Mouse (Mus musculus) MEL (cell line): ENCODE results near the gene Aebp1. TPM values are rescaled to one million over a fixed set of nuclear protein-coding genes. Genes with fewer than 3 reads are reported as not detected.

ENCODE experiments used
- DNase-seq: peaks from one replicate; pipeline ENCODE4 v3.0.0; 2011; ENCODE audit warnings: low read depth, low spot score
- H3K27ac ChIP-seq: 2 replicates; pipeline ENCODE4 v1.5.1; 2012; ENCODE audit warnings: low read depth, mild to moderate bottlenecking, control low read depth, low read length, moderate library complexity; ENCODE audit not compliant: control insufficient read depth
- H3K27me3 ChIP-seq, 2 experiments: fragments of 150-350 bp in 1 of 2; sonication (generic) in 1 of 2; 2 replicates each; pipeline ENCODE4 v1.6.1; 2012; ENCODE audit warnings: low read length in 2 of 2, mild to moderate bottlenecking in 2 of 2, improper control_type of control experiment in 1 of 2, moderate library complexity in 1 of 2; ENCODE audit not compliant: insufficient read depth in 2 of 2, control insufficient read depth in 1 of 2
- H3K36me3 ChIP-seq, 2 experiments: 2 replicates each; pipeline ENCODE4 v1.6.1; 2012 to 2014; ENCODE audit warnings: low read length in 2 of 2, improper control_type of control experiment in 1 of 2, inconsistent platforms in 1 of 2, mild to moderate bottlenecking in 1 of 2; ENCODE audit not compliant: insufficient read depth in 2 of 2, control insufficient read depth in 1 of 2
- H3K4me1 ChIP-seq, 2 experiments: fragments of 150-350 bp in 1 of 2; sonication (generic) in 1 of 2; 2 replicates each; pipeline ENCODE4 v1.6.1; 2012; ENCODE audit warnings: low read length in 2 of 2, improper control_type of control experiment in 1 of 2, mild to moderate bottlenecking in 1 of 2; ENCODE audit not compliant: insufficient read depth in 2 of 2, control insufficient read depth in 1 of 2
- H3K4me3 ChIP-seq, 2 experiments: fragments of 150-350 bp in 1 of 2; sonication (generic) in 1 of 2; 2 replicates each; pipeline ENCODE4 v1.5.1; 2012; ENCODE audit warnings: low read depth in 2 of 2, low read length in 2 of 2, mild to moderate bottlenecking in 2 of 2, moderate library complexity in 2 of 2, control low read depth in 1 of 2, improper control_type of control experiment in 1 of 2; ENCODE audit not compliant: control insufficient read depth in 1 of 2, insufficient read depth in 1 of 2
- H3K79me2 ChIP-seq: 2 replicates; pipeline ENCODE4 v1.6.1; 2012; ENCODE audit warnings: mild to moderate bottlenecking, low read length, moderate library complexity; ENCODE audit not compliant: control insufficient read depth, poor library complexity, insufficient read depth
- H3K9ac ChIP-seq: 2 replicates; pipeline ENCODE4 v1.6.1; 2012; ENCODE audit warnings: low read depth, mild to moderate bottlenecking, control low read depth, low read length, moderate library complexity; ENCODE audit not compliant: control insufficient read depth, poor library complexity, severe bottlenecking
- H3K9me3 ChIP-seq: fragments of 150-350 bp; sonication (generic); replicated peaks from 2 replicates; pipeline ENCODE4 v1.6.1; 2012; ENCODE audit warnings: mild to moderate bottlenecking, low read length, improper control_type of control experiment, moderate library complexity; ENCODE audit not compliant: insufficient read depth
- BHLHE40 ChIP-seq: IDR thresholded peaks from 2 replicates; pipeline ENCODE4 v1.6.1; 2012; ENCODE audit warnings: low read depth, mild to moderate bottlenecking, inconsistent platforms, low read length, improper control_type of control experiment, borderline replicate concordance
- CHD2 ChIP-seq: IDR thresholded peaks from 2 replicates; pipeline ENCODE4 v1.6.1; 2011; ENCODE audit warnings: low read length, improper control_type of control experiment
- CTCF ChIP-seq, 3 experiments: IDR thresholded peaks in 2 of 3; conservative IDR thresholded peaks in 1 of 3; 2 replicates each; pipeline ENCODE4 v1.5.1; 2011 to 2012; ENCODE audit warnings: low read length in 3 of 3, low read depth in 2 of 3, mild to moderate bottlenecking in 2 of 3, improper control_type of control experiment in 1 of 3, inconsistent platforms in 1 of 3, mixed read lengths in 1 of 3, moderate library complexity in 1 of 3; ENCODE audit not compliant: control insufficient read depth in 1 of 3, insufficient read depth in 1 of 3, poor library complexity in 1 of 3, severe bottlenecking in 1 of 3
- E2F4 ChIP-seq: IDR thresholded peaks from 2 replicates; pipeline ENCODE4 v1.6.1; 2011; ENCODE audit warnings: low read depth, low read length, improper control_type of control experiment, borderline replicate concordance
- ELF1 ChIP-seq: IDR thresholded peaks from 2 replicates; pipeline ENCODE4 v1.6.1; 2014; ENCODE audit warnings: low read depth, mild to moderate bottlenecking, inconsistent platforms, low read length, improper control_type of control experiment, moderate library complexity
- EP300 ChIP-seq, 2 experiments: IDR thresholded peaks; 2 replicates each; pipeline ENCODE4 v1.6.1; 2011; ENCODE audit warnings: improper control_type of control experiment in 2 of 2, low read length in 2 of 2, low read depth in 1 of 2, mild to moderate bottlenecking in 1 of 2
- GATA1 ChIP-seq: IDR thresholded peaks from 2 replicates; pipeline ENCODE4 v1.6.1; 2011; ENCODE audit warnings: low read depth, low read length, improper control_type of control experiment
- HCFC1 ChIP-seq: IDR thresholded peaks from 2 replicates; pipeline ENCODE4 v1.6.1; 2012; ENCODE audit warnings: low read depth, mild to moderate bottlenecking, inconsistent platforms, low read length, improper control_type of control experiment, moderate library complexity
- JUND ChIP-seq: IDR thresholded peaks from 2 replicates; pipeline ENCODE4 v1.6.1; 2011; ENCODE audit warnings: low read depth, mild to moderate bottlenecking, improper control_type of control experiment, low read length
- MAFK ChIP-seq: IDR thresholded peaks from 2 replicates; pipeline ENCODE4 v1.6.1; 2011; ENCODE audit warnings: low read depth, mild to moderate bottlenecking, low read length, improper control_type of control experiment, borderline replicate concordance
- MAX ChIP-seq: IDR thresholded peaks from 2 replicates; pipeline ENCODE4 v1.6.1; 2011; ENCODE audit warnings: low read length, improper control_type of control experiment
- MEF2A ChIP-seq: IDR thresholded peaks from 2 replicates; pipeline ENCODE4 v1.6.1; 2014; ENCODE audit warnings: low read depth, mild to moderate bottlenecking, inconsistent platforms, low read length, improper control_type of control experiment; ENCODE audit not compliant: poor library complexity, insufficient replicate concordance, severe bottlenecking; ENCODE audit errors: extremely low read depth
- MYB ChIP-seq: IDR thresholded peaks from 2 replicates; pipeline ENCODE4 v1.6.1; 2011; ENCODE audit warnings: mild to moderate bottlenecking, low read depth, low read length, improper control_type of control experiment
- POLR2A ChIP-seq, 2 experiments: IDR thresholded peaks; 2 replicates each; pipeline ENCODE4 v1.6.1; 2011 to 2012; ENCODE audit warnings: low read length in 2 of 2, mild to moderate bottlenecking in 2 of 2, control low read depth in 1 of 2, improper control_type of control experiment in 1 of 2, low read depth in 1 of 2, moderate library complexity in 1 of 2; ENCODE audit not compliant: control insufficient read depth in 1 of 2, insufficient read depth in 1 of 2, poor library complexity in 1 of 2
- POLR2AphosphoS2 ChIP-seq: IDR thresholded peaks from 2 replicates; pipeline ENCODE4 v1.6.1; 2011; ENCODE audit warnings: low read length, improper control_type of control experiment
- POLR2AphosphoS5 ChIP-seq: IDR thresholded peaks from 2 replicates; pipeline ENCODE4 v1.6.1; 2012; ENCODE audit warnings: low read depth, borderline replicate concordance, mild to moderate bottlenecking, inconsistent platforms, low read length, moderate library complexity, mixed read lengths
- RAD21 ChIP-seq: IDR thresholded peaks from 2 replicates; pipeline ENCODE4 v1.6.1; 2011; ENCODE audit warnings: mild to moderate bottlenecking, low read depth, low read length, improper control_type of control experiment
- SIN3A ChIP-seq: IDR thresholded peaks from 2 replicates; pipeline ENCODE4 v1.6.1; 2012; ENCODE audit warnings: low read length, improper control_type of control experiment, inconsistent platforms
- SMC3 ChIP-seq: IDR thresholded peaks from 2 replicates; pipeline ENCODE4 v1.6.1; 2011; ENCODE audit warnings: low read depth, low read length, improper control_type of control experiment
- TBP ChIP-seq: IDR thresholded peaks from 2 replicates; pipeline ENCODE4 v1.8.0; 2011; ENCODE audit warnings: low read depth, low read length, improper control_type of control experiment
- TCF12 ChIP-seq: IDR thresholded peaks from 2 replicates; pipeline ENCODE4 v1.6.1; 2014; ENCODE audit warnings: low read depth, mild to moderate bottlenecking, inconsistent platforms, low read length, improper control_type of control experiment, moderate library complexity
- USF2 ChIP-seq, 2 experiments: IDR thresholded peaks; 2 replicates each; pipeline ENCODE4 v1.6.1; 2011 to 2012; ENCODE audit warnings: improper control_type of control experiment in 2 of 2, low read length in 2 of 2, borderline replicate concordance in 1 of 2, inconsistent platforms in 1 of 2, low read depth in 1 of 2, mild to moderate bottlenecking in 1 of 2; ENCODE audit not compliant: insufficient read depth in 1 of 2
- ZC3H11A ChIP-seq: IDR thresholded peaks from 2 replicates; pipeline ENCODE4 v1.6.1; 2012; ENCODE audit warnings: low read depth, mild to moderate bottlenecking, inconsistent platforms, low read length, improper control_type of control experiment
- ZNF384 ChIP-seq: IDR thresholded peaks from 2 replicates; pipeline ENCODE4 v1.6.1; 2012; ENCODE audit warnings: low read depth, mild to moderate bottlenecking, inconsistent platforms, low read length, improper control_type of control experiment
- polyA plus RNA-seq, 2 experiments: library from polyadenylated mRNA; stranded (reverse) in 1 of 2; unstranded in 1 of 2; fragments of >175 nt in 1 of 2; fragments of >200 nt in 1 of 2; gene quantifications; 2 replicates each; pipeline versions ENCODE4 v1.2.1 to v1.2.4; 2012; ENCODE audit warnings: low replicate concordance in 2 of 2, low read depth in 1 of 2; ENCODE audit not compliant: insufficient read length in 2 of 2, insufficient read depth in 1 of 2, missing spikeins in 1 of 2
- total RNA-seq: library from RNA; depleted of rRNA; stranded (reverse); fragments of 300-350 nt; gene quantifications from 2 replicates; pipeline ENCODE4 v1.2.3, GENCODE M21; 2012

Gene Aebp1
- total and polyA plus RNA-seq, 3 experiments, result 0.10 TPM; not detected in 2

- H3K27ac ChIP-seq, result no peak overlapping the region
- peaks cover 0 to 3% of the 10 kb centered on the region in 2 experiments; a peak in 3 of 4 replicates for H3K27me3 ChIP-seq
- TF ChIP-seq ZNF384, result no peak
- TF ChIP-seq ZC3H11A, result no peak
- TF ChIP-seq SIN3A, result no peak
- TF ChIP-seq POLR2AphosphoS2, result no peak
- no peaks in the 10 kb centered on the region for H3K36me3 ChIP-seq
- H3K9me3 ChIP-seq, result no peaks in the 10 kb centered on the region
- H3K4me1 ChIP-seq, result 0 out of 4 replicates have a peak, but pooled peaks cover 0 to 2% of the 10 kb centered on the region in 2 experiments
- H3K79me2 ChIP-seq, result no peaks in the 10 kb centered on the region
- no peak overlapping the region for H3K9ac ChIP-seq
- no peak overlapping the region for H3K4me3 ChIP-seq
- no peak for DNase-seq
These were observed 45.3 kb downstream of the Aebp1 start for GRCm38 (mm10) chr11:5907096-5907495.

- no peaks in the 10 kb centered on the region; a peak in 1 of 4 replicates for H3K27me3 ChIP-seq
- no peak overlapping the region for H3K9ac ChIP-seq
- no peak overlapping the region for H3K27ac ChIP-seq
- no peak for DNase-seq
- H3K4me1 ChIP-seq, result 0 out of 4 replicates have a peak, but pooled peaks cover 0 to 2% of the 10 kb centered on the region in 2 experiments
- TF ChIP-seq MAX (no peak), MYB (no peak), MAFK (no peak), GATA1 (no peak), MEF2A (no peak), USF2 (IDR thresholded peaks at IDR 0.05; ENCODE audit: borderline replicate concordance in 1 of 2, insufficient read depth in 1 of 2, low read depth in 1 of 2, low read length in 2 of 2) (no peak), POLR2A (IDR thresholded peaks at IDR 0.05; ENCODE audit: control insufficient read depth in 1 of 2, insufficient read depth in 1 of 2, low read depth in 1 of 2, low read length in 2 of 2, poor library complexity in 1 of 2) (no peak)
- TF ChIP-seq, all 39 proteins: peak for 0
- H3K9me3 ChIP-seq, result no peaks in the 10 kb centered on the region
- no peak overlapping the region for H3K4me3 ChIP-seq
- no peaks in the 10 kb centered on the region for H3K79me2 ChIP-seq
- H3K36me3 ChIP-seq, result no peaks in the 10 kb centered on the region
These were observed 46.9 kb downstream of the Aebp1 start for GRCm38 (mm10) chr11:5908642-5909041.

GRCm38 (mm10) chr11:5912635-5913034 is 50.9 kb downstream of the Aebp1 start:
- no peak overlapping the region for H3K27ac ChIP-seq
- no peaks in the 10 kb centered on the region for H3K36me3 ChIP-seq
- no peak overlapping the region for H3K4me3 ChIP-seq
- TF ChIP-seq TBP (no peak), RAD21 (peak; percentile 83), HCFC1 (no peak), BHLHE40 (peak; percentile 44; the same call in 1 of the 2 replicates), SIN3A (no peak), POLR2AphosphoS5 (no peak), EP300 (IDR thresholded peaks at IDR 0.05; ENCODE audit: low read depth in 1 of 2, low read length in 2 of 2) (no peak), ZC3H11A (peak; percentile 58), CTCF (IDR thresholded peaks at IDR 0.05 in 2 of 3, conservative IDR thresholded peaks at IDR 0.05 in 1 of 3; ENCODE audit: control insufficient read depth in 1 of 3, insufficient read depth in 1 of 3, low read depth in 2 of 3, low read length in 3 of 3, poor library complexity in 1 of 3, severe bottlenecking in 1 of 3) (peak; percentile 74 to 92 (median 92)), JUND (no peak), ELF1 (0 out of 2 replicates have a peak, but pooled peaks have one; percentile 16), E2F4 (no peak), SMC3 (peak; percentile 75), TCF12 (no peak), CHD2 (no peak)
- 0 out of 4 replicates have a peak, but pooled peaks cover 0 to 2% of the 10 kb centered on the region in 2 experiments for H3K4me1 ChIP-seq
- H3K9ac ChIP-seq, result no peak overlapping the region
- H3K27me3 ChIP-seq, result no peaks in the 10 kb centered on the region
- peak; percentile 71 for DNase-seq
- H3K9me3 ChIP-seq, result no peaks in the 10 kb centered on the region
- no peaks in the 10 kb centered on the region for H3K79me2 ChIP-seq
